Mouse (Mus musculus) kidney, adult 2 months (tissue): ENCODE measurements around the gene Sec14l5.

Experiments
- CTCF ChIP-seq: fragments of 200-500 bp; conservative IDR thresholded peaks from 2 replicates; pipeline ENCODE4 v1.5.1; 2011; ENCODE audit warnings: low read depth, mild to moderate bottlenecking, control low read depth, low read length, moderate library complexity, mixed read lengths; ENCODE audit not compliant: insufficient read depth, insufficient read length
- POLR2A ChIP-seq: fragments of 200-500 bp; IDR thresholded peaks from one replicate; pipeline ENCODE4 v1.6.1; 2011; ENCODE audit warnings: low read depth, low read length, control low read depth

- TF ChIP-seq POLR2A, result no peak
- no peak for TF ChIP-seq CTCF
Observed at GRCm38 (mm10) chr16:5123476-5123875, 23.4 kb upstream of the Sec14l5 start.
